Mouse (Mus musculus) liver, adult 10 weeks (tissue): ENCODE results near the gene Bud13. TPM values are rescaled to one million over a fixed set of nuclear protein-coding genes. Genes with fewer than 3 reads are reported as not detected.

Source experiments
- polyA plus RNA-seq: library from polyadenylated mRNA; stranded (reverse); fragments of 350-450 nt; fragmentation: Illumina TruSeq; extraction: RNeasy Lipid Tissue Mini Kit (QIAGEN cat#74804); gene quantifications from one replicate; pipeline ENCODE4 v1.2.3, GENCODE M21; 2014; ENCODE audit warnings: low read depth, low replicate concordance

Bud13 gene
- 2.8 TPM for polyA plus RNA-seq

GRCm38 (mm10) chr9:46282631-46283436, at the start of gene Bud13:
Gene Bud13 (plus strand): TSS chr9:46283008.

GRCm38 (mm10) chr9:46235596-46235648, 47.4 kb upstream of the Bud13 start, which contains the start of gene Apoc3:
Gene Apoc3 (minus strand): TSS chr9:46235636.

GRCm38 (mm10) chr9:46240526-46241153, 42.2 kb upstream of the Bud13 start, which contains the start of gene Apoa4:
Gene Apoa4 (plus strand): TSS chr9:46240696.

GRCm38 (mm10) chr9:46268343-46268873, 14.4 kb upstream of the Bud13 start, which contains the start of gene Apoa5:
Gene Apoa5 (plus strand): TSS chr9:46268633.

GRCm38 (mm10) chr9:46272677-46273454, 9.9 kb upstream of the Bud13 start, which contains the start of gene Zpr1:
Gene Zpr1 (plus strand): TSS chr9:46273064.

GRCm38 (mm10) chr9:46319886-46320285, 37.1 kb downstream of the Bud13 start, which contains the start of gene 4931429L15Rik:
Gene 4931429L15Rik (minus strand): TSS chr9:46319986.

Other genes with a start within 250 kb of the Bud13 start
- 2,364 TPM for gene Apoa1, start 54.4 kb upstream of the Bud13 start, polyA plus RNA-seq
- 1,294 TPM for gene Apoc3, start 47.4 kb upstream of the Bud13 start, polyA plus RNA-seq
- gene Apoa4, start 42.3 kb upstream of the Bud13 start, polyA plus RNA-seq: 8.0 TPM
- 95.0 TPM for gene Apoa5, start 14.4 kb upstream of the Bud13 start, polyA plus RNA-seq
- gene Zpr1, start 9.9 kb upstream of the Bud13 start, polyA plus RNA-seq: 21.5 TPM
- gene 4931429L15Rik, start 37.0 kb downstream of the Bud13 start, polyA plus RNA-seq: not detected